Mouse (Mus musculus) liver, postnatal 0 days (tissue): ENCODE results near the gene Uqcr11. TPM values are rescaled to one million over a fixed set of nuclear protein-coding genes. Genes with fewer than 3 reads are reported as not detected.
A peak's percentile ranks its signal among the peaks of the same experiment; 100 is the strongest.

Source experiments
- ATAC-seq: fragments of 200-750 bp; cut with Nextera tagmentation; 2 replicates; pipeline ENCODE4 v1.8.0; 2017; ENCODE audit warnings: mild to moderate bottlenecking, moderate library complexity
- DNase-seq: peaks from one replicate; pipeline ENCODE4 v3.0.0-alpha.2; 2016
- H3K27ac ChIP-seq: fragments of 300-500 bp; sonication (generic); 2 replicates; pipeline ENCODE4 v1.5.1; 2014; ENCODE audit warnings: antibody characterized with exemption, moderate library complexity, mild to moderate bottlenecking, low read depth
- H3K27me3 ChIP-seq: fragments of 300-500 bp; sonication (generic); 2 replicates; pipeline ENCODE4 v1.6.1; 2014; ENCODE audit warnings: low read length, control low read depth, mixed read lengths; ENCODE audit not compliant: insufficient read depth
- H3K36me3 ChIP-seq: fragments of 300-500 bp; sonication (generic); replicated peaks from 2 replicates; pipeline ENCODE4 v1.6.1; 2014; ENCODE audit warnings: mild to moderate bottlenecking, control low read depth, low read length, moderate library complexity, mixed read lengths; ENCODE audit not compliant: insufficient read depth
- H3K4me1 ChIP-seq: fragments of 300-500 bp; sonication (generic); 2 replicates; pipeline ENCODE4 v1.6.1; 2014; ENCODE audit warnings: antibody characterized with exemption, mild to moderate bottlenecking, control low read depth; ENCODE audit not compliant: insufficient read depth
- H3K4me2 ChIP-seq: fragments of 300-500 bp; sonication (generic); 2 replicates; pipeline ENCODE4 v1.6.1; 2014; ENCODE audit warnings: low read depth, mild to moderate bottlenecking, low read length, moderate library complexity, mixed read lengths
- H3K4me3 ChIP-seq: fragments of 300-500 bp; sonication (generic); 2 replicates; pipeline ENCODE4 v1.5.1; 2014; ENCODE audit warnings: low read depth, low read length
- H3K9ac ChIP-seq: fragments of 300-500 bp; sonication (generic); replicated peaks from 2 replicates; pipeline ENCODE4 v1.6.1; 2014; ENCODE audit warnings: mild to moderate bottlenecking, moderate library complexity
- H3K9me3 ChIP-seq: fragments of 300-500 bp; sonication (generic); 2 replicates; pipeline ENCODE4 v1.6.1; 2016; ENCODE audit warnings: mild to moderate bottlenecking, control low read depth, low read length, mixed read lengths
- CTCF ChIP-seq: sonication (generic); IDR thresholded peaks from 2 replicates; pipeline ENCODE4 v1.5.1; 2016; ENCODE audit warnings: antibody characterized with exemption, low read depth
- EP300 ChIP-seq: IDR thresholded peaks from 2 replicates; pipeline ENCODE4 v1.6.1; 2016; ENCODE audit warnings: antibody characterized with exemption, low read depth, mild to moderate bottlenecking
- WGBS: fragments of 180-500 bp; shearing (Covaris S2); extraction: QIAGEN DNeasy Blood & Tissue Kit; methylation state at CpG from one replicate; pipeline ENCODE4 v1.1.7; 2014; ENCODE audit not compliant: insufficient replicate concordance; 5-methylcytosine and 5-hydroxymethylcytosine counted together
- polyA plus RNA-seq: library from polyadenylated mRNA; unstranded; fragments of >200 nt; fragmentation: Nextera tagmentation; extraction: Ambion mirVana; gene quantifications from 2 replicates; pipeline ENCODE4 v1.2.1, GENCODE M21; 2015

Gene Uqcr11
- polyA plus RNA-seq, 1 experiment from 2014 or later: 771 TPM

GRCm38 (mm10) chr10:80417841-80418240 lies 11.2 kb upstream of the Uqcr11 start:
- WGBS: 93% methylated on average over 1 of the region's 1 CpGs
- Histone ChIP-seq H3K27me3 (no peaks in the 10 kb centered on the region), H3K36me3 (peaks cover 94% of the 10 kb centered on the region), H3K4me3 (no peak overlapping the region), H3K27ac (no peak overlapping the region), H3K9me3 (no peaks in the 10 kb centered on the region), H3K4me1 (peaks cover 39% of the 10 kb centered on the region), H3K9ac (no peak overlapping the region), H3K4me2 (no peak overlapping the region)
- ATAC-seq (no peak), DNase-seq (no peak)
- TF ChIP-seq CTCF (no peak), EP300 (no peak)

- Histone ChIP-seq H3K4me2 (no peak overlapping the region), H3K27me3 (no peaks in the 10 kb centered on the region), H3K9ac (no peak overlapping the region), H3K36me3 (peaks cover 98% of the 10 kb centered on the region), H3K4me3 (no peak overlapping the region), H3K27ac (no peak overlapping the region), H3K9me3 (no peaks in the 10 kb centered on the region), H3K4me1 (peaks cover 35% of the 10 kb centered on the region)
- no peak for TF ChIP-seq CTCF
- TF ChIP-seq EP300: no peak
- DNase-seq: no peak
- 91% methylated on average over 10 of the region's 10 CpGs for WGBS
- no peak for ATAC-seq
Measured at GRCm38 (mm10) chr10:80417371-80417770, 10.7 kb upstream of the Uqcr11 start.

- DNase-seq: no peak
- TF ChIP-seq EP300 (no peak), CTCF (no peak)
- no peaks in the 10 kb centered on the region for H3K27me3 ChIP-seq
- no peak overlapping the region for H3K27ac ChIP-seq
- H3K4me3 ChIP-seq: no peak overlapping the region
- H3K4me2 ChIP-seq: no peak overlapping the region
- no peaks in the 10 kb centered on the region for H3K9me3 ChIP-seq
- ATAC-seq: no peak
- peaks cover 100% of the 10 kb centered on the region for H3K36me3 ChIP-seq
- WGBS: 95% methylated on average over 7 of the region's 7 CpGs
- H3K4me1 ChIP-seq: peaks cover 20% of the 10 kb centered on the region
- H3K9ac ChIP-seq: no peak overlapping the region
Measured at GRCm38 (mm10) chr10:80415566-80415965, 8.9 kb upstream of the Uqcr11 start.

- Histone ChIP-seq H3K27ac (no peak overlapping the region), H3K9ac (no peak overlapping the region), H3K4me1 (peaks cover 1% of the 10 kb centered on the region), H3K36me3 (peaks cover 89% of the 10 kb centered on the region), H3K9me3 (no peaks in the 10 kb centered on the region), H3K4me2 (no peak overlapping the region), H3K4me3 (no peak overlapping the region), H3K27me3 (no peaks in the 10 kb centered on the region)
- DNase-seq (no peak), ATAC-seq (no peak)
- 91% methylated on average over 44 of the region's 44 CpGs for WGBS
- TF ChIP-seq CTCF (no peak), EP300 (no peak)
Measured at GRCm38 (mm10) chr10:80412656-80413541, 6.3 kb upstream of the Uqcr11 start.

- no peak for TF ChIP-seq EP300
- no peak for TF ChIP-seq CTCF
- DNase-seq (no peak), ATAC-seq (no peak)
- Histone ChIP-seq H3K4me1 (peaks cover 22% of the 10 kb centered on the region), H3K27me3 (no peaks in the 10 kb centered on the region), H3K9ac (peak overlapping the region; percentile 80; the same call in 1 of the 2 replicates), H3K4me3 (no peak overlapping the region), H3K27ac (peak overlapping the region; percentile 85), H3K36me3 (peaks cover 50% of the 10 kb centered on the region), H3K4me2 (0 out of 2 replicates have a peak overlapping the region, but pooled peaks have one; percentile 88), H3K9me3 (no peaks in the 10 kb centered on the region)
- 34% methylated on average over 4 of the region's 4 CpGs for WGBS
Measured at GRCm38 (mm10) chr10:80407924-80408323, 1.3 kb upstream of the Uqcr11 start.

- Histone ChIP-seq H3K27me3 (no peaks in the 10 kb centered on the region), H3K9me3 (no peaks in the 10 kb centered on the region), H3K36me3 (peaks cover 41% of the 10 kb centered on the region), H3K4me1 (peaks cover 31% of the 10 kb centered on the region), H3K9ac (peak overlapping the region; percentile 80), H3K27ac (no peak overlapping the region), H3K4me3 (peak overlapping the region; percentile 70), H3K4me2 (peak overlapping the region; percentile 88)
- 44% methylated on average over 10 of the region's 10 CpGs for WGBS
- ATAC-seq (no peak), DNase-seq (no peak)
- TF ChIP-seq EP300: no peak
- TF ChIP-seq CTCF: peak; percentile 55
Measured at GRCm38 (mm10) chr10:80405481-80406173, 1.0 kb downstream of the Uqcr11 start.
